Mouse (Mus musculus) monocyte, adult 2 months (primary cell): ENCODE measurements at regions not wholly inside any gene's neighbourhood (a gene's known extent, or its start where the extent isn't known, plus 50 kb on each side); places are given as distances from the start of the nearest gene placed in this dataset.
A peak's percentile ranks its signal among the peaks of the same experiment; 100 is the strongest.

ENCODE experiments used
- DNase-seq, 2 experiments: peaks; one replicate each; pipeline ENCODE4 v3.0.0; 2022; ENCODE audit warnings: low spot score in 2 of 2, low read depth in 1 of 2

DNA sequence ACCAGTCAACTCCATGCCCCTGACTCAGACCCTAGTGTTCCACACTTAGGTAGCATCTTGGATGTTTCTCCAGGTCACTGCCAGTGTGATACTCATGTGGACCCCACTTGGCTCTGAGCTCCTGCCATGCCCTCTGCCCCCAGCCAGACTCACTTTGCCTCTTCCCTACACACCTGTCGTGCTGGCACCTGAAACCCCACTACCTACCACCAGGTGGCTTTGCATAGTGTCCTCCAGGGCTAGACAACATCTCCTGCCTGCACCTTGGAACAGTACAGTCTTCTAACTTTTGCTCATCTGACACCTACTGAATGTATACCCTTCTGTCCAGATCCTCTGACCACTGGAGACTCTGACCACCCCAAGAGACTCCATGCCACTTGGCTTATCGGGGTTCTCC lies 80.6 kb downstream of the Fam53a start:
- no peak for DNase-seq

DNA sequence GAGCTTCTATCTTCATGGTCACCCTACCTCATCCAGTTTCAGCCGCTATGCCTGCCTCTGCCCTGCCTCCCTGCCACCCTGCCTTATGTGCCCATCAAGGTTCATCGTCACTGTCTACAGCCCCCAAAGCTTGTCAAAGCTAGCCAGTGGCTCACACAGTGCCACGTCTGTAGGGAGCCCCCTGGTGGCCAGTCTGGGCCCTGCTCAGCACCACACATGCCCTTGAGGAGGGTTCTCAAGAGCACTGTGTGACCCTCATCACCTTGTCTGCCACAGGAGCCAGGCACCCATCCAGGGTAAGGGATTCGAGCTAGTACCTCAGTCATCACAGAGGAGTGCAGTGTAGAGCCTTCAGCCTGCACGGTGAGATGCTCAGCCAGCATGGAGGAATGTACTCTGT lies 86.1 kb downstream of the Fam53a start:
- DNase-seq = peak in 1 of 2 experiments; percentile 9

DNA sequence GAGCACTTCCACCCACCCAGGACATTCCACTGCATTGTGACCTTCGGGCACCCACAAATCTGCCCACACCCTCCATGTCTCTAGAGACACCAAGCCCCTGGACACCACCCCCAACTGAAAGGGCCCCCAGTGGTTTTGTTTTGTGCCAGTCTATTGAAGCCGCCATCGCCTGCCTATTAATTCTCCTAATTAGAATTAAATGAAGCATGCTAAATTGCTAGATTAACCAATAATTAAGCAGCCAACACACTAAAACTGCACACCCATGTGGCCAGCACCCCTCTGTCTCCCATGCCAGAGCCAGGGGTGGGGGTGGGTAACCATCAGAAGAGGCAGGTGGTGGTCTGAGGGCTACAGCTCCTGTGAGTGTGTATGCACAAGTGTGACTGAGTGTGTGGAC lies 86.8 kb downstream of the Fam53a start:
- DNase-seq = no peak

DNA sequence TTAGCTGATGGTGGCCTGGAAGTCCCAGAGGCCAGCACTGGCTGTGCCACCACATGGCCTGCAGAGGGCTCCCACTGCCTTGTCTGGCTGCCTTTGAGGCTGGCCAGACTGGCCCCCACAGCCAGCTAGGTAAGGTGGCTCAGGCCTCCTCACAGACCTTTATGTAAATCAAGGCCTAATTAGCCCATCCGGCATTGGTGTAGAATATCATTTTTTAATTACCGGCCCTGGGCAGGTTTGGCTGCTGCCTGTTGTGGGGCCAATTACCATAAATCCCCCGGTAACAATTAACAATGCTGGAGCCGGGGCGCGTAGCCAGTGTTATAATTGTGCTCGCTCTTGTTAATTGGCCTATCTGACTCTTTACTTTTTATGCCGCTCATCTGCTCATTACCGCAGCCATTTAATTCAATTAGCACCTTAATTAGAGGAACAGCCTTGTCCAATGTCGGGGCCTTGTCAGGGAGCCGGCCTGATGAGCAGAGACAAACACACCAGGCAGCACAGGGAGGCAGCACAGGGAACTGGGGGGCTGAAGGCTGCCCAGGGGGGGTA lies 87.4 kb downstream of the Fam53a start:
- no peak for DNase-seq

DNA sequence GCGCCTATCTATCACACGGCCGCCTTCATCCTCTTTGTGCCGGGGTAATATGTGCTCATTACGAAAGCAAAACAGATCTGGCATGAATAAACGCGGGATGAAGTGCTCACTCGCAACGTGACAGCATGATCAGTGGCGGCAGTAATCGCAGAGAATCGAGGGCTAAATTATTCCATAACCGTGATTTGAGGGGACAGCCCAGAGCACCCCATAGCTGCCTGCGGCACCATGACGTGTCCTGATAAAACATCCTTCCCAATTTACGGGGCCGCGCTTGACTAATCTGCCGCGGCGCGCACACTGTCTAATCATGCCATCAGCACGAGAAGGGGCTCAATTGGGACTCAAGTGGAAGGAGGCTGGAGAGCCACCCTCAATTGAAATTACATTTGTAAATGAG lies 89.2 kb downstream of the Fam53a start:
- no peak for DNase-seq

DNA sequence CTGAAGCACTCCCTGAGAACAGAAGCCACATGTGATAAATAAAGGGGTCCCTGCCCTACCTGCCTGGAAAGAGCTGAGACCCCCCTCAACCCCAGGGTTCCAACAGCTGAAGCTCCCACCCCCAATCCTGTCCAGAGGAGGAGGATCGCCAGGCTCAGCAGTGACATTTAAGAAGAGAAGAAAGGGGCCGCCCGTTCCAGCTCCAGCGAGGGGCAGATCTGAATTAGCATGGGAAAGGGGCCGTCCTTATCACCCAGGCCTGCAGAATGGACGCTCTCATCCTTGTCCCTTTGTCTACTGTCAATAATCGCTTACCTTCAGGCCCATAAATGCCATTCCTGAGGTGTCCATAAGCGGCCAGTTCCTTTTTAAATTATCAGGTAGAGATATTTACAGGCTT lies 92.0 kb downstream of the Fam53a start:
- DNase-seq = no peak

DNA sequence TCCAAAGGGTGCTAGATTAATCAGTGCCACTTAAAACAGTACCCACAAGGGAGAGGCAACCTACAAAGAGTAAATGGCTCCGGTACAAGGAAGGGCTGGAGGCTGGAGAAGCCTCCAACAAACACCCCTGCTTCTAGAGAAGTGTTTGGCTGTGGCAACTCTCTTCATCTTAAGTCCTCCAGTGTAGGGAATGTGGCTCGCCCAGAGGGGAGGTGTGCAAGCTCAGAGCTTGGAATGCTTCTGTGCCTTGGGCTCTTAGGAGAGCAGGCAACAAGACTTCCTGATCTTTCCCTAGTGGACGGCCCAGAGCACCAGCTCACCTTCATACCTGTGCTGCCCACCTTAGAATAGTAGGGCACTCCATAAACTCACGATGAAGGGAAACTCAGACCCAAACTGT lies 92.4 kb downstream of the Fam53a start:
- no peak for DNase-seq

DNA sequence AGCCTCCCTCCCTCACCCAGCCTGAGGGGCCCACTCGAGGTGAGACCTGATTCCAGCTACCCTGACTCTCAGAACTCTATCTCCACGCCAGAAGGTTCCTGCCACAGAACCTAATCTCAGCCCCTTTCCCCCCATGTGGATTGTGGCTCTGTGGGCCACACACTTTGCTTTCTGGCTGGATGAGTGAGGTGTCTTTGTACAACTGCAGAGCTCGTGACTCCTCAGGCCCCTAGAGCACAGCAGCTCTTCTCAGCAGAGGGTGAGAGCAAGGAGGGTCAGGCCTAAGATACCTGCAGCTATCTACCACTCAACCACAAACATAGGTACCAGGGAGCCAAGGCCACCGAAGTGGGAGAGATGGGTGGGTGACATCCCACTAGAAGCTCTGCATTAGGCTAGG lies 93.2 kb downstream of the Fam53a start:
- DNase-seq = no peak

DNA sequence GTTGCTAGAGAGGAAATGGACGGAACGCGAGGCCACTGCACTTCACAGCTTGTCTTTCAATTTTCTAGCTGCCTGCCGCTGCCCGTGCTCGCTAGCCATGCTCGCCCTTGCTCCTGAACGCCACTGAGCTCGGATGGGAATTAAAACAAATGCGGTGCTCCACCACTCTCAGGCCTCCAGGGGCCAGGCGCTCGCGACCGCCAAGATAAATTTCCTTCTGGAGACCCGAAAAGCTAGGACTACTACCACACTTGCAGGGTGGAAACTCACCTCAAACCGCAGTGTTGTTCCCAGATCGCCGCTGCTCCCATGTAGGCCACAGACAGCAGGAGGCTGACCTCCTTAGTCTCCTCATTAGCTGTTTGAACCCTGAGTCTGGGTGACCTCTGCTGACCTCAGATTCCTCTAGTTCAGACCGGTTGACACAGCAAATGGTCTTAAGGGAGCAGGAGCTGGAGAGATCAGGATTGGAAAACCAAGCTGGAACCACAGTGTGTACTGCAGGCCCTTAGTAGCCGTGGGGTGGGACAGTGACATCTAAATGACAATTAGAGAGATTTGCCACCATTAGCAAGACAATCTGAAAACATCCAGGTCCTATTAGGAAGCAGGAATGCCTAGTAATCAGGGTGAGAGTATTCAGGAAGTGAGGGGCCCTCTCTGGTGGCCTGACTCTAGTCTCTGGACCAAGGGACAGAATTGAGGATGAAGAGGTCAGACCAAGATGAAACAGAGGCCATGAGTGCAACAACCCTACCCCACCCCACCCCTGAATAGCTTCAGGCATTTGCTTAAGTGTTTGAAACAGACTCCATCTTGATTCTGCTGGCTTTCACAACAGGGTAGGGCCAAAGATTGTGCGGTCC lies 94.1 kb downstream of the Fam53a start:
- no peak for DNase-seq

DNA sequence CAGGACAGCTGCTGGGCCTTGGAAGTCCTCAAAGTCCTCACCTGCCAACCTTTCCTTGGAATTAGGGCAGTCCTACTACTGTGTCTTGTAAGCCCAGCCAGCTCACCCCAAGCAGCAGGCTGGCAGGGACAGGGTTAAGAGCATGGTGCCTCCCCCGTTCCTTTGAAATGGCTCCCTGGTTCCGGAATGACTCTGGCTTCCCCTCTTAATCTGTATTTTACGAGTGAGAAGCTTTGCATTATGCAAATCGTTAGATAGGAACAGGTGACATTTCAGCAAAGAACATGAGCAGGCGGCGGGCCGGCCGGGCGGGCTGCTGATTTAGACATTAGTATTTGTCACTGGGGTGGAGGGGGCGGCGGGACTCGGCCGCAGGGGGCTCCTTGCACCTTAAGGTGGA lies 95.1 kb downstream of the Fam53a start:
- DNase-seq = no peak

DNA sequence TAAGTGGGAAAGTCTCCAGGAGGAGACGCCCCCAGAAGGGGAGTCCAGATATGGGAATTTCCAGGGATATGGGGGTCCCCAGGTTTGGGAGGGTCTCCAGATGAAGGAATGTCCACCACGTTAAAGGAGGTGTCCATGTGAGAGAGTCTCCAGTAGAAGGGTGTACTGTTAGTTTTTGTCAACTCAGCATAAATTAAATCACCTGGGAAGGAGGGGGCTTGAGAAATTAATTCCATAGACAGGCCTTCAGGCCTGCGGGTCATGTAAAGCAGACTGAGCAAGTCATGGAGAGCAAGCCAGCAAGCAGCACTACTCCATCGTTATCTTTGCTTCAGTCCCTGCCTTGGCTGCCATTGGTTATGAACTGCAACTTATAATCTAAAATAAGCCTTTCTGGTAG lies 96.2 kb downstream of the Fam53a start:
- DNase-seq = no peak

DNA sequence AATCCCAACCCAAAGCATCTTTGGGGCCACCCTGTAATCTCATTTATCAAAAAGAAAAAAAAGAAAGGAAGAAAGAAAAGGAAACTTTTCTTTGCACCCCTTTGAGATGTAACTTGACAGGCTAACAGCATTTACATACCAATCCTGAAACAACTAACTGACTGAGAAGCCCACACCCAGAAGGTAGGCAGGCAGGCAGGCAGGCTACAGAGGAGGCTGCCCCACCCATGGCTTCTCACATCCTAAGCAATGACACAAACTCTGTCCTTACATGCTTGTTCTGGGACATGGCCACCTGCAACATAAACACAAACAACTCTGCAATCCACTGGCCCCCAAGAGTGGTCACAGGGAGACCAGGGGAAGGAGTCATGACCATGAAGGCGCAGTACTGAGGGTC lies 97.5 kb upstream of the Nkx1-1 start:
- DNase-seq = no peak

DNA sequence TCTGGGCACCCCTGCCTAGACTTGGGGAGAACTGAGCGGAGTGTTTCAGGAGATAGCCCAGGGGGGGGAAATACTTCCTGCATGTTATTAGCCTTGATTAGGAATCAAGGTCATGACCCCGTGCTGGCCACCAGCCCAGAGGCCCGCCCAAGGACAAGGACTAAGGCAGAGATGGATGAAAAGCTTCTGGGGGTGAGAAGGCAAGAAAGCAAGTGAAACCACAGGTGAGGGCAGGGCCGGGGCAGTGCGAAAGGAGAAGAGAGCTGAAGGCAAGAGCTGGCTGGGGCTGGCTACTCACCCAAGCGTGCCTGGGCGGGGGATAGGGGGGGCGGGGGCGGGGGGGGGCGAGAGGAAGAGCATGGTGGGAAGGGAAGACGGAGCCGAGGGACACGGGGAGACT lies 96.0 kb upstream of the Nkx1-1 start:
- no peak for DNase-seq

DNA sequence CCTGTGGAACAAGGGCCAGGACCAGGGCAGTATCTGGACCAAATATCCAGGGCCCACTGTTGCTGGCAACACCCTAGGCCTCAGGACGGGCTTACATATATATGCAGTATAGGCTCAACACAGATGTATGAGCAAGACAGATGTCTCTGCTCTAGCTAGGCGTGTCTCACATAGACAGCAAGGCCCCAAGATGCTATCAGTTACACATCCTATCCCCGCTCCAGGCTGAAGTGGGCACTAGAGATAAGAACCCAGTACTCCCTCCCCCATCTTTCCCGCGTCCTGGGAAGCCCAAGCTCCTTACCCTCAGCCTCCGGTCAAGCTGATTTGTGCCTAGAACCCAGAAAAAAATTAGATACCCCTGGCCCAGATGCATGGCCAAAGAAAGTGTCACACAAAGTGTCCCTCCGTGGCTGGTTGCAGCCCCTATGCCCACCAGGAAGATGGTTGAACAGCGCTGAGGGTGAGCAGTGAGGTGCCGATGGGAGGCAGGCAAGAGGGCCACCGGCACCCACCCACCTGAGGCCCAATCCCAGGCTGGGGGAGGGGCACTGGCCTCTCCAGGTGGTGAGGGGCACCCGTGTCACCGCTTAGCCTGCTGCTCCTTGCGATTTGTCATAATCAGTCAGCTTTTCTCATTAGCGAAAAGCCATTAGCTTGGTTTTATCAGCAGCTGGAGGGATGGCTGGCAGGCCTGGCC lies 95.3 kb upstream of the Nkx1-1 start:
- no peak for DNase-seq

DNA sequence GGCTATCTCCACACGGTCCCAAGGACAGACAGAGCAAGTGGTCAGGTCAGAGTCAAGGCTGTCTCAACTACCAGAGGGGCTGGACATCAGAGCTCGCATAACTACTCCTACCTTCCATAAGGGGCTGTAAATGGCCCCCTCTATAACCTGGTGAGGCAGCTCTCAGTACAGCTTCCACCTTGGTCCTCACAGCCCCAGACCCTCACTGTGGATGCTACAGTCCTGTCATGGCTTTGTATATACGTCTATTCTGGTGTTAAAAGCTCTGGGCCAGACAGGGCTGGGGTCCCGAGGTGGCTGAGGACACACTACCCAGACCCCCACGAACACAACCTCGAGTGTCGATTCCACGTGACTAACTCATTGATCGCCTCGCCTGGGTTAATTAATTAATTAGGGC lies 94.0 kb upstream of the Nkx1-1 start:
- no peak for DNase-seq

DNA sequence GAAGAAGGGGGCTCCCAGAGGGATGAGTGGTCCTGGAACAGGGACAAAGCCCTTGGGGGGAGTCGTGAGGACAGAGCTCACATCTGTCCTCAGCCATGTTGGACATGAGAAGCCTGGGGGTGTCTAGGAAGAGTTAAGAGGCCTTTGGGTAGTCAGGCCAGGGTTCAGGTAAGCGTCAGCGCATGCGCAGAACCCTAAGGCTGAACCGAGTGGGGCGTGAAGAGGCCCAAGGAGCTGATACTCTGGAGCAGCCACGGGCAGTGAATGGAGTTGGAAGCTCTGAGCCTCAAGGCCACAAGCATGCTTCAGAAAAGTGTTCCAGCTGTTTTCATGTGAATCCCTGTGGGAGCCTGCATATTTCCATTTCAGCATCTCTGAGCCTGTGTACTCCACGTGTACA lies 93.5 kb upstream of the Nkx1-1 start:
- no peak for DNase-seq

DNA sequence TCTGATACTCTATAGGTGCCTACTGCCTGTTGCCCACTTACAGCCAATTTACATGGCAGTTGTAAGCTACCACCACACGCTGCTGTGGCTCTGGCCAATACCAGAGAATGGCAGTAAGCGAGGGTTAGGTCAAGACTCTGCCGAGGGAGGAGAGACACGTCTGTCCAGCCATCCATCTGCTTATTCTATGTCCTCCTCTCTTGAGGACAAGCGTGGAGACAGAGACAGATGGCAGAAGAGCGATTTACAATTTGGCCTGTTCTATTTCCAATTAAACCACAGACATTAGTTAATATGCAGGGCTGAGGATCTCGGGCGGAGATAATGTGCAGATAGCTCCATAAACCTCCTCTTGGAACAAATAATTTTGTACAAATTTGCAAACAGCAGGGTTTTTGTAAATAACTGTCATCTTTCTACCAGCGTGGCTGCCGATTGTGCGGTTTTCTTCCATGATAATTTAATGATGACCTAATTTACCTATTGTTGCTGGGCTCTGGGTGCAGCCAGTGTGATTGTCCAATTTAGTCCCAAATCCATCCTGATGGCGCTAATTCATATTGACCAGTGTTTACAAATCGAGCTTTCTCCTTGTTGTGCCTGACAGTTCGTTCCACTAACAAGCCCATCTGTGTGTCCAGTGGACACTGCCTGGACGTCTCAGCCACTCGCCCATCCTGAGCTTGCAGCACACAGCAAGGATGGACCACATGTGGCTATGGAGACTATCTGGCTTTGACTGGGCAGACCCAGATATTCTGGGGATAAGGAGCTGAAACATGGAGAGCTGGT lies 88.4 kb upstream of the Nkx1-1 start:
- DNase-seq = no peak

DNA sequence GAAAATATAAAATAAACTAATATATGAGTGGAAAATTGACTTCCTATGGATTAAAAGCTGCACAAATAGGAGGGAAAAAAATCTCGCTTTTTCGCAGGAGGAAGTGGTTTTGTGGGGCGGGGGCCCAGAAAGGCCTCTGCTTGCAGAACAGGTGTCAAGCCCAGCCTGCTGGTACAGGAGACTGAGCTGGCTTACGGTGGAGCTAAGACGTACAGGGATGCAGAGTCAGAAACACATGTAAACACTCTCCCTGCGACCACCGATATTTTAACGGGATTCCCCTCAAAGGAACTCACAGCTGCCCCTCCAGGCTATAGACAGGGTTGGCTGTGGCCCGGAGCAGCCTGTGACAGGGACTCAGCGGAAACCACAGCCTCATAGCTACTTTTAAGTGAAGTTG lies 87.1 kb upstream of the Nkx1-1 start:
- DNase-seq = no peak

DNA sequence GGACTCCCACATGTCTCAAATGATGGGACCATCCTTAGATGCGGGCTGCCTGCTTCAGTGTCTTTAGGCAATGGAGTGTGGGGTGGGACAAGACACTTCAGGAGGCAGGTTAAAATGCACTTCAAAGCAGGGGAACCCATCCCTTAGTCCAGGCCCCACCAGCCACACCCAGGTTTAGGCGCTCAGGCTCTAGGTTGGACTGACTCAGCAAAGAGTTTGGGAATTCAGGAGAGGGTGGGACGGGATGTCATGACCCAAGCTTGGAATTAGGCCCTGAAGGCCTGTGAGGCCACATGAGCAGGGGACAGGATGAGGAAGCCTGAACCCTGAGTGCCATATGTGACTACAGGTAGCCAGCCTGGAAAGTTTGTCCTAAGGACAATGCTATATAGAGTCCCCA lies 85.6 kb upstream of the Nkx1-1 start:
- DNase-seq = no peak

DNA sequence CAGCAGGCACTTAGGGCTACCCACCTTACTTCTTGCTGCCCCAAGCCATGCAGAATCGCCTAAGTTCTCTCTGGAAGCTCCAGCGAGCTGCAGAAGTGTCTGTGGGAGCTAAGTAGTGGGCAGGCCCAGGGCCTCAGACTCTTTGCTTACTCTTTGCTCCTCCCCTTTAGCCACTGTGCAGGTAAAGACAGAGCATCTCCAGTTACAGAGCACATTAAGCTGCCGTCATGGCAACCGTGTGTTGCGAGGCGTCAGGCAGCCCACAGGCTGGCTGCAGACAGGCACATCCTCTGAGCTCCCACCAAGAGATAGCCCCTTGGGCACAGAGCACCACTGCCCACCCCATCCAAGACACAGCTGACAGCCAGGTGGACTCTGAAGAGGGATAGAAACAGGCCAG lies 85.1 kb upstream of the Nkx1-1 start:
- DNase-seq = no peak

DNA sequence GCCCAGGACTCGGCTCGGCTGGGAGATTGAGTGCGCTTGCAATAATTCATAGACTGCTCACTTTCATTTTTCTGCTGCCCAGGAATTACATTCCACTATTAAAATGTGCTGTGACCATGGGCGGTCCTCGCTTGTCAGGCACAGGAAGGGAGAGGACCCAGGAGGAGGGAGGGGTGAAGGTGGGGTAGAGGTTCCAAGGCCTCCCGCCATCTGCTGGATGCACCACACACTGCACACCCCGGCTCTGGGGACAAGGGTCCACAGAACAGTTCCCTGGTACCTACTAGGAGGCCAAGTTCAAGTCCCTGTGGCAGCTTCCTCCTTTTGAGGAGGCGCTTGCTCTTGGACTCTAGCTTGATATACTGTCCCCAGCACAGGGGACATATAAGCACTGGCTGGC lies 83.8 kb upstream of the Nkx1-1 start:
- DNase-seq = no peak

DNA sequence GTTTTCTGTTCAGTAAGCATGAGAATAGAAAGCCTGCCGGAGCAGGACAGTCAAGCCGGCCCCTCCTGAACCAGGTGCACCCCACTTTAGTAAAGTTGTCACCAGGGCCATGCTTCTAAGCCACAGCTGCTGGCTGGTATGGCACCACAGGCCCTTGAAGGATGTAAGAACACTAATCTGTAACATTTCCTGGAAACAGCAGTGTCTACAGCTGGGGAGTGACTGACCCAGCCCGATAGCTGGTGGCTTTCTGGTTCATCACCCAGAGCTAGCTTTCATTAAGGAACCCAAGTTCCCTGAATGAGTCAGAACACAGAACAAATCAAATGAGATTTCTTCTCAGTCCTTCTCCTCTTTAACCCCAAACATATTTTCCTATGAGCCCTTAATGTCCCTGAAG lies 82.4 kb upstream of the Nkx1-1 start:
- no peak for DNase-seq
